Mouse (Mus musculus) kidney, adult 8-10 months (tissue): ENCODE data around the gene Gabpb1.

Experiments used
- DNase-seq, 2 experiments: peaks; one replicate each; pipeline ENCODE4 v3.0.0; 2022

The Gabpb1 gene

DNA sequence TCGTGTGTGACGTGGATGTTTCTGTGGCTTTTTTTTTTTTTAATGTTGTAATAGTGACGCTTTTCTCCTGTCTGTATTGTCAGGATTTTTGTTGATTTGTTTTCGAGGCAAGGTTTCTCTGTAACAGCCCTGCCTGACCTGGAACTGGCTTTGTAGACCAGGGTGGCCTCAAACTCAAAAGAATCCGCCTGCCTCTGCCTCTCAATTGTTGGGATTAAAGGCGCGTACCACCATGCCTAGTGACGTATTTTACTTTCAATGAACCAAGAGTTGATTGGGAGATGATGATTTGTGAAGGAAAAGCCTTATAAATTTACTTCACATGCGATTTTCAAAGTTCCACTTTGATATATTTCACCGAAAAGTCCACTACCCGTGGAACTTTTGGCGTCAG, at the start of gene Gabpb1:
Gabpb1 (minus strand) TSS at position 216 of the 394 bp plus-strand sequence.
- no peak for DNase-seq

DNA sequence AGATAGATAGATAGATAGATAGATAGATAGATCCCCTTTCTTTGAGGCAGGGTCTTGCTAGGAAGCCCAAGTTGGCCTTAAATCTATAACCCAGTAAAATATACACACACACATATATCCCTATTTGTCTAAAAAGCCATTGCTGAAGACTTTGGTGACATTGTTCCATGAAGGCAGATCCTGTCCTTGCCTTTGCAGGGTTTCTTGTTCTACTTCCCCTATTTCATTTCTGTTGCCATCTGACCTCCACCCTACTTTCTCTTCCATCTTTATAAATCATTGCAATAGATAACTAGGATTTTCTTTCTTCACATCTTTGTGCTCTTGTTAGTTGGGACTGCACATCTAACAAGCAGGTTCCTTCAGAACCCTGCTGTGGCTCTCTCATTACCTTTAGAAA, 36.8 kb upstream of the Gabpb1 start:
- DNase-seq, result no peak

DNA sequence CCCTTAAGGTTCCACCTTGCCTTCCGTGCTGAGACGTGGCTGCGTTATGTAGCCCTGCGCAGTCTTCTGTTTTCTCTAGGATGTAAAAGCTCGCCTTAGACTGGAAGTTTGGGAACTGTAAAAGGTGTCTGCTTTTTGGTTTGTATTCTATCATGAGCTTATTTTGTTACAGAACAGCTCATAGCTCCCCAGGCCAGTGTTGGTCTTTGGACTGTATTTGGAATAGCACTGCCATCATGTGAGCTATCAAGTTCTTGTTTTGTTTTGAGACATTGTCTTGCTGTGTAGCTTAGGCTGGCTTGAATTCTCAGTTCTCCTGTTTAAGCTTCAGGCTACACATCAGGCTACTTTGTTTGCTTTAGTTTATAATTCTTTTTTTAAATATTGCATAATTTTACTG, 36.4 kb upstream of the Gabpb1 start:
- peak; percentile 40 to 55 for DNase-seq

DNA sequence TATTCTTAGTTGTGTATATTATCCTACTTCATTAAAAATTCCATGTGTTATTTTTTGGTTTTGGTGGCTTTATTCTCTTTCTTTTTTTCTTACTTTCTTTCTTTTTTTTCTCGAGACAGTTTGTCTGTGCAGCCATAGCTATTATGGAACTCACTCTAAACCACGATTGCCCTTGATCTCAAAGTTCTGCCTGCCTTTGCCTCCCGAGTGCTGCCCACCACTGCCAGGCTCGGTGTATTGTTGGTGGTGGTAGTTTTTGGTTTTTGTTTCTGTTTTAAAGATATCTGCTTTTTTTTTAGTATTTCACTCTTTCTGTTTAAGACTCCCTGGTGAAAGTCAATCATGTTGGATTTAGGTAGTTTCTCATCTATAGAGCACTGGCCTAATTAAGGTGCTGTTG, 32.2 kb upstream of the Gabpb1 start:
- no peak for DNase-seq

DNA sequence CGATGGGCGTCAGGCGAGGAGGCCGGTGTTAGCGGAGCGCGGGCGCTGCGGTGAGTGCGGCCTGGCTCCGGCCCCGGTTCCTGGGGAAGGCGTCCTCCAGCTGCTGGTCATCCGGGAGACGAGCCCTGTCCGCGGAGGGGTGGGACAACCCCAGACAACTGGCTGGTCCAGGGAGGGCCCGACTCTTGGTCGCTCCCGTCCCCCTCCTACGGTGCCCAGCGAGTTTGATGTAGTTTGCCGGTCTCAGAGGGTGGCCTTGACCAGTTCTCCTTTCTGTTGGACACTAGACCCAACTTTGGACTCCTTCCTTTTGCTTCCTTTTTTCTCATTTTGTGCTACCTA, 31.3 kb upstream of the Gabpb1 start:
- DNase-seq, result no peak

DNA sequence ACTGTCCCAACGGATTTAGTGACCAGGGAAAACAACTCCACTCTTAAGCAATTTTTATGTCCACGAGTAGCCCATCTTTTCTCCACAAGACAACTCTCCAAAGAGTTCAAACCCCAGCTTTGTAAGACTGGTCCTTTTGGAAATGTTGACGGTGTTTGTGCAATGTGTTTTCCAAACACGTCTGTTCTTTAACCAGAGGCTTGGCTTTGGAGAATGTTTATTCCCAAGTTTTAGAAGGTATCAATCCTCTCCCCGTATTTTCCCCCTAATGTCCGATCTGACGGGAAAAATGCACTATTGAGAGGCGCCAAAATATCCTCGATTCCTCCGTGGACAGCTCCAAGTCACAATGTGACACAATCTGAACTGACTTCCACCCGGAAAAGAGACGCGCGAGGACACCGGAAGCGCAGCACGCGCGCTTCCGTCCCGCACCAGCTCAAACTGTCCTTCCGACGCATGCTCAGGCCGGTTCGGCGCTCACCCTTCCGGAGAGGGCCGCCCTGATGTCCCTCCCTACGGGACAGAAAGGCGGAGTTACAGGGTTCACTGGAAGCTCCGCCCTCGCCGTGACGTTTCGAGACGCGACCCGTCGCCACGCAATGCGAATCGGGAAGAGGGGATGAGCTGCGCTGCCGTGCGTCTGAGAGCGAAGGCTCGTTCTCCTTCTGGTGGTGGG, 30.8 kb upstream of the Gabpb1 start, which contains the start of gene Usp8:
Usp8 (plus strand) TSS at position 570 of the 679 bp plus-strand sequence.
- DNase-seq, result peak; percentile 97

DNA sequence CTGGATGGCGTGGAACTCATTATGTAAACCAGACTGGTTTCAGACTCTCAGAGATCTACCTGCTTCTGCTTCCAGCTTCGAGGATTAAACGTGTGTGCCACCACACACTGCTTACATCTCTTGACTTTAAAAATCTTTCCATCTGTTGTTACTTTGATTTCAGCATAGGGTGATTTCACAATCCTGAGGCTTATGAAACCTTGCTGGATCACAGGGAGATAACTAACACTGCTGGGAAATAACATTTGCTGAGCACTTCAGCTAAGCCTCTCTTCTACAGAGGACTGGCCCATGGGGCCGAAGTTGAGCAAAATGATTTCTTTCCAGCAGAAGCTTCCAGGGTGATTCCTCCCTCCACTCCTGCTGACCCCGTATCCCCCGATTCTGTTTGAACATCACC, 19.1 kb upstream of the Gabpb1 start:
- no peak for DNase-seq

DNA sequence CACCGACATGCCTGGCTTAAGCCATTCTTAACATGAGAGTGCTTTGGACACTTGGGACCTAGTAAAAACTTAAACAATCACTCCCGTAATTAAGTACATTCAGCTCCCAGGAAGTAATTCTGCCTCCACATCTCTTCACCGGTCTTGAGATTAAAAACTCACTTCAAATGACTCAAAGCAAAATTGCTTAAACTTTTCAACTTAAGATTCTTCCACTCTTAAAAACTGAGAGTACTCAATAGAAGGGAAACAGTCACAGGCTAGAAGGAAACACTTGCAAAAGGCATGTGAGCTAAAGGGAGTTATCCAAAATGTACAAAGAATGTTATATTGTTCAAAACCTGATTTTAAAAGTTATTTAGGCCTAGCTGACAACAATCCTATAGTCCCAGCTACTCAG, 15.2 kb upstream of the Gabpb1 start:
- no peak for DNase-seq

DNA sequence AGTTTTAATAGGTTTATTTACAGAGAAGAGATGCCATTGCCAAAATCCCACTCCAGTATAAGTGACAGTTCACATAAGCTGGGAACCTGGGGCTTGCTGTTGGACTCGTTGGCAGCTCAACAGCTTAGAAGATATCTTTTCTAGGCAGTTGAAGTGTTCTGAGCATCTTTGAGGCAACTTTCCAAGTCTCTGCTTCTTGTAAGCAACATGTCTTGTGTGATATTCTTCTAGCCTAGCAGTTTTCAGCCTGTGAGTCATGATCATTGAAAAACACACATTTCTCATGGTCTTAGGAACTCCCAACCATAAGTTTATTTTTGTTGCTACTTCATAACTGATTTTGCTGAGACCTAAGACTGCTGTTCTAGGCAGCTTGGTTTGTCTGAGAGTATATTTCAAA, 6.8 kb upstream of the Gabpb1 start:
- DNase-seq, result no peak

DNA sequence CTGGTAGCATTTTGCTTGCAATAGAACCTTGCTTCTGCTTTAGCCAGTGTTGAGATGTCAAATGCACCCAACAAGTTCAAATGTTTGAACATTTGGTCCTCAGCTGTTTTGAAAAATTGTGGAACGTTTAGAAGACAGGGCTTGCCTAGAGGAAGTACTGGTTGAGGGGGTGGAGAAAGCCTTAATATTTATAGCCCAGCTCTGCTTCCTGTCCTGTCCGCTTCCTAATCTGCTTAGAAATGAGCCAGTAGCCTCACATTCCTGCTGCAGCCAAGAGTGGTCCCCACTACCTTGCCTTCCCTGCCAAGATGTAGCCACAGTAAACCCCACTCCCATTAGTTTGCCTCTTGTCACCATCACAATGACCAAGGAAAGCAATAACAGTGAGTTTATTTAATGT, 6.2 kb upstream of the Gabpb1 start:
- DNase-seq, result peak in 1 of 2 experiments; percentile 21

DNA sequence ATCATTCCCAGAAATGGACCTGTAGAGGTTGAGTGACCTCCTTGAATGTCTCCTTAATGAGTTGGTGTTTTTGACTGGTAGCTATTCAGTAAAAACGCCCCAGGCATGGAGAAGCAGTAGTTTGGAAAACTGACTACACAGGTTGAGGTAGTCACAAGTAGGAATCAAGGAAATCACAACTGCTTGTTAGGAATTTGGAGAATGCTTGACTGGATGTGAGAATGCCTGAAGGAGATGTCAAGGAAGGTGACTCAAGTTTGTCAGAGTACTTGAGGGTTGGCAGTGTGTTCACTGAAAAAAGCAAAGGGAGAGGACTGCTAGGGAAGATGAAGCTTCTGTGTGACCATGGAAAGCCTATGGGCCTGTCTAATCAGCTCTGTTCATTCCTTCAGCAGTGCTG, 1.2 kb upstream of the Gabpb1 start:
- no peak for DNase-seq

DNA sequence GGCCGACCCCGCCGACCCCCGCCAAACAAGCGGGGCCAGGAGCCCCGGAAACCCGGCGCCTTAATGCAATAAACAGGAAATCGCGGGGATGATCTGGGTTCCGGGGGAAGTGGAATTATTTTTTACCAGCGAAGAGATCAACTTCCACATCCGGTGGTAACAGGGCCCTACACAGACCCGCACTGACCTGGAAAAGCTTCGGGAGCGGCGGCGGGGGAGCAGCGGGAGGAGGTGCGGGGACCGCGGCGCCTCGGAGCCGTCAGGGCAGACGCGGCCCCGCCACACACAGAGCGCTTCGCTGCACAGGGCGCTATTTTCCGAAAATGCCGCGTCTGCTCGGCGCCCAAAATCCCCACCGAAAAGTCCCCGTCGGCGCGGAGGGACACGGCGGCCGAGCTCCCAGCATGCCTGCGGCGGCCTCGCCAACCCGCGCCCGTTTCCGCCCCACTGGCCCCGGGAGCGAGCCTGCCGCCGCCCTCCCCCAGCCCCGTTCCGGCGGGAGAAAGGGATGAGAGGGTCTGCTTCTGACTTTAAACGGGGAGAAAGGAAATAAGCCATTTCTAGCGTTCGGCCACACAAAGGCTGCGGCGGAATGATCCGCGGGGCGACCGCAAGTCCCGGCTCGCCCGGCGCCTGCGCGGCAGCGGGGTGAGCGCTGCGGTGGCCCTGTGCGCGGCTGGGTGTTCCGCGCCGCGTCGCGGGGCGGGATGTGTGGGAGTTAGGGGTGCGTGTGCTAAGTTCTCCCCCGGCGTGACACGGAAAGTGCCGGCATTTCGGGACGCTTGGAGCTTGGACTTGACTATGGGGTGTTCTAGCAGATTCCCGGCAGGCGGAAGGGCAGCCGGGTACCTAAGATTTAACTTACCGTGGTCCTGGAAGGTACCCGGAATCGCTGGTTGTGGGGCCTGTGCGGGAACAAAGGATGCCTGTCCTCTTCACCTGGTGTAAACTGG, 692 bp downstream of the Gabpb1 start:
- peak; percentile 82 to 83 for DNase-seq

DNA sequence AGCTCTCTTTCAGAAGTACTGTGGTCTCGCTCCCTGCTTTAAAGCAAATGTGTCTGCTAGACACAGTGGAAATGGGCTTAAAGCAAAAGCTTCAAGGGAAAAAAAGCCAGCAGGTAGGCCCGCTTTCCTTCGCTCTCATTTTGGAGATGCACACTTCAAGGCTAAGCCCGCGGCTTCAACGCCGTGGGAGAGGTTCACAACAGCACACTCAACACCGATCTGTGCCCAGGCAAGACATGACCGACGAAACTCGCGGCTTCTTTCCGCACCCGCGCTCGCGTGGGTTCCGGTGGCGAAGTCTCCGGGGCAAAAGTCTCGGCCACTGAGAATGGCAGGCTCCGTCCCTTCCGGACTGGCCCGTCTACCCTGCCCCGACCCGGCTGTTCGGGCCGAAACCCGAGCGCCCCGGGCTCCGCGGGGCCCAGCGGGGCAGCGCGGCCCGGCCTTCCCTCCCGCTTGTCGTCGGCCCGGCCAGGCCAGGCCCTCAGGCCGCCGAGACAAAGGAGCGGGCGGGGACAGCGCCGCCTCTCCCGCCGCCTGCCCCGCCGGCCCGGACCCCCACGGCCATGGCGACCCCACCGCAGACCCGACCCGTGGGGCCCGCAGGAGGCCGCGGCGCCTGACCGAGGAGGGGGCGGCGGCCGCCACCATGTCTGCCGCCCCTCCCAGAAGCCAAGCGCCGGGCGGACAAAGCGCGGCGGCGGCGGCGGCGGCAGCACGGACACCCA, 1.5 kb downstream of the Gabpb1 start:
- peak in 1 of 2 experiments; percentile 43 for DNase-seq

DNA sequence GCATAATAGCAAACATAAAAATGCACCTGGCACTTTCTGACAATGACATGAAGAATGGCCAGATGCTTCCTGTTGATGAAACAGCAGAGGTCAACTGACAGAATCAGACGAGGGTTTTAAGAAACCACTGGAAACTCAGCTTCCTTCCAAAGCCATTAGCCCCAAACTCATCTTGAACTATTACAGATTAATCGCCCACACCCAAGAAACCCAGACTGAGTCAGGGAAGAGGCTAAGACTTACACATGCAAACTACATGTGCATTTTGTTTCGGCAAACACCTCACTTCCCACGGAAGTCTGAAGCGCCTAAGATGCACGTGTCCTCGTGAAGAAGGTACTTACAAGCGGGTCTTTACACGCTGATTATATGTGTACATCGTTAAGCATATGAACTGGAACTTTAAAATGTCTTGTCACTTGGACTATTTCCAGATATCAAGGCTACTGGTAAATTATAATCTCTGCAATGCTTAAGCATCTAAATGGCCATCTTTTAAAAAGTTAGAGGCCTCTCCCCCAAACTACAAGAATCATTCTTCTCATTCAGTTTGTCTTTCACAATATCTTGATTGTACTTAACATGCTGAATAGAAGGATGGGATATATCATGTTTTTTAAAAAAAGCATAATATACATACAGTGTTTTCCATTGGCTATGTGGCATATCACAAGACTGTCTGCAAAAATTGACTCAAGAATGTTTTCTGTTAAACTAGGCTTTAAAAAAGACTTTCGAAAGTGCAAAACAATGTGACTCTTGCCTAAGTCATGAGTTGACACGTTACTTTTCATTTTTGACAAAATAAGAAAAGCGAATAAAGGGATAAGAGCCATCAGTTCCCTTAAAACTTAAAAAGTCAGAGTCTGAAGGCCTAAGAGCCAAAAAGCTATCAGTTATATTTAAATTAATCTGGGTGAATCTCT, 2.6 kb downstream of the Gabpb1 start:
- no peak for DNase-seq

DNA sequence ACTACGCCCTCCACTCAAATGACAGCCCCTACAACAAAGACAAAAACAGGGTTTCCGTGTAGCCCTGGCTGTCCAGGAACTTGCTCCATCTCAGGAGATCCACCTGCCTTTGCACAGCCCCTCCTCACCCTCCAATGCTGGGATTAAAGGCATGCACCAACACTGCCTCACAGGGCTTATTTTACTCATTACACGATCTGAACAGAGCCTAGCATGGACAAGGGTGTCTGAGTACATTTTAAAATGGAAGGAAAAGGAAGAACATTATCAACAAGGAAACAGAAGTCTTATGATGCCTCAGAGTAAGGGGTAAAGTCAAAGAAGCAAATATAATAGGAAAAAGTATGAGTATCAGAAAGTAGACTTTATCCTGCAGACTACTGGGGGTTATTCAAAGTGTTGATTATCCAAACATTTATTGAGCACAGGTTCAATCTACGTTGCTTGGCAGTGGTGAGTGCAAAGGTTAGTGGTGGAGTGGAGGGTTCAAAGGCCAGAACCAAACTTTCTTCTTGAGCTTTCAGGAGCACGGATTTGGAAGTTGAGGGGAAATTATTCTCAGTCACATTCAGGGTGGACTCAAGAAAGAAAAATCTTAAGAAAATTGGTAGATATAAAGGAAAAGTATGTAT, 7.4 kb downstream of the Gabpb1 start:
- DNase-seq, result peak; percentile 58 to 70

DNA sequence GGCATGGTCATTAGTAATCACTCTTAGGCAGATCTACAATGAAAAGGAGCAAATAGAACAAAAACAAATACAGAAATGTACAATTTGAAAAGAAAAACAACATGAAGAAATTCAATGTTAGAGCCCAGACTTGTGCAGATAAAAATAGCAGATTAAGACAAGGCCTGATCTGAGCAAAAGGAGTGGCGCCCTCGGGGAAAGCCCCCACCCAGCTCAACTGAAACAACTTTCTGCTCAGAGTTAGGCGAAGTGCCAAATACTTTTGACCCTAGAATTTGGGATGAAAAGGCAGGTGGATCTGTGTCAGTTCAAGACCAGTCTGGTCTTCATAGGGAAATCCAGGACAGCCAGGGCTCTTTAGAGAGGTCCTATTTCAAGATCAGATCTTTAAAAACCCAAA, 10.2 kb downstream of the Gabpb1 start:
- no peak for DNase-seq

DNA sequence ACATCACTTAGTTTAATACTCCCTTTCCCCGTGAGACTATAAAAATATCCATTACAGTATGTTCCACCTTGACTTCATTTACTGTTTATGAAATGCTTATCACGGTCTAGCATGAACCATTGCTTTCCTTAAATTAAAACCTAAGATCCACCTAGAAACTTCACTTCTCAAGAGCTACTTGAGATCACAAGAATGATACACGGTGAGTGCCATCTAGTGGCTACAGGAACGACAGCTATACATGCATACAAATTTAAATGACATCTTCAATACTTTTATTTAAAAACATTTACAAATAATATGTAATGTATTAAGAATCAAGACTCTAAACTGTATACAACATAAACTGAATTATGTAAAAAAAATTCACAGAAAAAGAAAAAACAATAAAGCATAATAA, 12.7 kb downstream of the Gabpb1 start:
- peak; percentile 29 to 36 for DNase-seq

DNA sequence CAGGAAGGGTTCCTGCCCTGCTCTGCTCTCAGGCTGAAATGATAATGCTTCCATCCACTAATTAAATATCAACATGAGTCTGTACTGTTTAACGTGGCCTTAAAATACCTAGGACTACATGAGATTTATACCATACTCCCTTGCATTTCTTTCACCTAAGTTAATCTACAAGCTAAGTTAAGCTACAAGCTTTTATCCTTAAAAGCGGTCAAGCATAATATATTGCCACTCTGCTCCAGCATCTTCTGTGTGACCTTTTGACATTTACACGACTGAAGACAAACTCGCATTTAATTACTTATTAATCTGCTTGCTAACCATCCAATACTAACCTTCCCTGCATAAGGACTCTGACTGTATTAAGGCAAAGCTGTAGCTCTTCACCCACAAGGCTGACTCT, 23.2 kb downstream of the Gabpb1 start:
- peak; percentile 24 to 86 for DNase-seq

DNA sequence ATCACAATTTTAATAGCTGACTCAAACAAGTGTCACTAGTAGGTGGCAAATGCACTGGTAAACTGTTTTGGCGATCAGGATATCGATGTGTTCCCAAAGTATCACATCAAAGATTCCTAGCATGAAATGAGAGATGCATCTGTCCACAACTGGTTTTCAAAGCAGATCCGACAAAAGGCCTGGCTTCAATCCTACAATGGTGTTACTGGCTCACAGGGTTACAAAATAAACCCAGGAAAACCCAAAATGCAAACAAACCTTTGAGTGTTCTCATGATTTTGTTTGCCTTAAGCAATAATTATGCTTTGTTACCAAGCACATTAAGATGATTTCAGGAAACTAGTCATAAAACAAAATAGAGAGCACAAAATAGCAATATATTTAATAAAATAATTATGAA, 28.4 kb downstream of the Gabpb1 start:
- no peak for DNase-seq

DNA sequence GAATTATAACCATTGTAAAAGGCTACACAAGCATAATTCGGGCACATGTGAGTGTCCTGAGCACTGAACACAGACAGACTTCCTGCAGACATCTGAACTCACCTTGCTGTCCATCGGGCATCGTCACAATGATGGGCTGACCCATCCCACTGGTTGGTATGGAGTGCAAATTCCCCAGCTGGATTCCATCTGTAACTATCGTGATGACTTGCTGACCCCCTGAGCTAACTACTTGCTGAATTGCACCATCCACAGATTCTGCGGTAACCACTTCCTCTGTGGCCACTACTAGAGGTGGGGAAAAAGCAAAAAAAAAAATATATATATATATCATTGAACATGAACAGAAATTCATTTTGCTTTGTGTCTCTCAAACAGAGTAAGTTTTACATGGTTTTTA, 29.7 kb downstream of the Gabpb1 start:
- DNase-seq, result no peak

DNA sequence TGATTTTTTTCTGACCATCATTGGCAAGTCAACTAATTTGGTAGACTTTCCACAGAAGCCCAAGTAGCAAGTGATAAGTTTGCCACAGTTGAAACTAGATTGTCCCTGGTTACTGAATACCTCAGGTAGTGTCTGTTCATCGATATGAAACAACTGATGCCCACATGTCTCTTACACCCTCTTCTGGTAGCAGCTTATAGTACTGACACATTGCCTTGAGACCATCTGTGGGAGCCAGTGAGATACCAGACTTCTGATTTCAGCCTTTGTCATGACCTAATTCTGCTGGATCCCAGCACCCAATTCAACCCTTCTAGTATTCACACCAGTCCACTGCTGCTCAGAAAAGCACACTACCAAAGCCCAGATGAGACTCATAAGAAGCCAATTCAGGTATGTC, 31.4 kb downstream of the Gabpb1 start:
- no peak for DNase-seq

DNA sequence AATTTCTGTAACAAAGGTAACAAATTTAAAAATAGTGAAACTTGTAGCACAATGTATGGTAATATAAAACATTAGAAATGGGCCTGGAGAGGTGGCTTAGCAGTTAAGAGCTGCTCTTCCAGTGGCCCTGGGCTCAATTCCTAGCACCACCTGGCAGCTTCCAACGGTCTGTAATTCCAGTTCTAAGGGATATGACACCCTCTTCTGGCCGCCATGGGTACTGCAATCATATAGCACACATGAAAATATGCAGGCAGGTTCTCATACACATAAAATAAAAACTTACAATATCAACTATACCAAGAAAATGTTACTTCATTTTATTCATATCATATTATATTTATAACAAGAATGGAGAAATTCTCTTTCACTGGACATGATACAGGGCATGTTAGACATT, 35.8 kb downstream of the Gabpb1 start:
- DNase-seq, result no peak
